Mouse (Mus musculus) heart, adult 2 months (tissue): ENCODE results near the gene Tdg.

ENCODE experiments used
- CTCF ChIP-seq: fragments of 200-600 bp; IDR thresholded peaks from 2 replicates; pipeline ENCODE4 v1.8.1; 2022; ENCODE audit warnings: antibody characterized with exemption, mild to moderate bottlenecking, moderate library complexity
- EP300 ChIP-seq: fragments of 200-500 bp; IDR thresholded peaks from 2 replicates; pipeline ENCODE4 v1.6.1; 2011; ENCODE audit warnings: low read depth, low read length, control low read depth; ENCODE audit not compliant: insufficient read depth
- POLR2A ChIP-seq: fragments of 200-500 bp; IDR thresholded peaks from 2 replicates; pipeline ENCODE4 v1.6.1; 2011; ENCODE audit warnings: mild to moderate bottlenecking, low read depth, low read length, control low read depth; ENCODE audit not compliant: insufficient read depth

DNA sequence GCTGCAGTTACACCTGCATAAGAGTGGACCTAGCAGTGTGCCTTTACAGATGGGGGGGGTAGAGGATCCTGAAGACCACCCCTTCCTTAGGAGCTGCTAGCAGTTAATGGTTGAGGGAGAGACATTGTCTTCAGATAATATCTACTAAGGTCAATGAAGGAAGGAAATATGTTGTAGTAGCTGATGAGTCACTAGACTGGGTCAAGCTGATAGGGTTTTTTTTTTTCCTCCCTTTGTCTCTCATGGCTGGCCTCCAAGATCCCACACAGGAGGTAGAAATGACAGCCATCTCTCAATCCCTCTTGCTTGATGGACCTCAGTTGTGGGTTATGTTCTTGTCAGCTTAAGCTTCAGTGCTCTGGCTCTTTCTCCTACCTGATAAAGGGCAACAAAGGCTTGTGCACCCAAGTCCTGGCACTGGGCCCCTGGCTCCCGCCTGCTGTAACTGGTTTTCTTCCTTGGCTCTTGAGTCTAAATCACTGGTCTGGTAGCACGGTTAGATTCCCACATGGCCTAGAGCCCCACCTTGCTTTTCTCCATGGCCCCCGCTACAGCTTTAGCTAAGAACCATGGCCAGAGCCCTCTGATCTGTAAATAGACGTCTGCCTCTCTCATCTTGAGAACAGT, 66.9 kb downstream of the Tdg start:
- TF ChIP-seq CTCF: no peak
- TF ChIP-seq POLR2A: no peak
- no peak for TF ChIP-seq EP300
